Mouse (Mus musculus): ENCODE results near the gene Cd59b.

Cd59b gene

DNA sequence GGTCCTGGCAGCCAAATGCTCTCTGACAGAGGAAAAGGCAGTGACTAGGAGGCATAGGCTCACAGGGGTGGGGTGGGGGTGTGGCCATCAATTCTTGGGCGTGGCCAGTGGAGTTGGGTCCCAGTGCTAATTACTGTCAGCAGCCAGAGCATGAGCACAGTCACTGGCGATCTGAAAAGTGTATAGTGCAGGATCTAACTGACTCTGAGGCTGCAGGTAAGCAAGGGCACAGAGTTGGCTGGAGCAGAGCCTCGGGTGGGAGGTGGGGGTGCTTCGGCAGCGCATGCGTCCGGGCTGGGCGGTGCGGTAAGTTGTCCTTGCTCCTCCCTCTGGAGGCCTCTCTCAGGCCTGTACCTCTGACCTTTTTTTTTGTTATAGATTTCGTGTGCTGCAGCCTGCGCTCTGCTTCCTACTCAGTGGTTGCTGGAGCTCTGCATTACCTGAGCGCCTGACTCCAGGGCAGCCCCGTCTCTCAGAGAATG, at the start of gene Cd59b:
Cd59b (plus strand) TSS at position 146 of the 482 bp plus-strand sequence.
- in situ Hi-C loops (cut with MboI; ENCODE audit: low sequenced_read_pairs): no loop called here

DNA sequence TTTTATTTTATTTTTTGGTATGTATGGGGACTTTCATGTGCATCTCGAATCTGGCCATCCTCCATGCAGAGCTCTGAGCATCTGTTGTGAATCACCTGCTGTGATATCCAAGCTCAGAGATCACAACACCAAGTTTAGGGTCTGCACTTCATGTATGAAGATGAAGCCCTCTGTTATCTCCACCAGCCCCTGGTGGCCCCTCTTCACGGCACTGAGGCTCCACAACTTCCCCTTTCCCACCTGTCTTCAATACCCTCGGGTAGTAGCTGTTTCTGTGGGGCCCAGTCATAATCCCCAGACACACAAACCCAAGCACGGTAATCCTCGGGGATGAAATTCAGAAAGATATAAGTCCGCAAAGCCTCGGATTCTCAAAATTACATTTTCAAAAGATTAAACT, 46.6 kb upstream of the Cd59b start:
- in situ Hi-C loops (cut with MboI; ENCODE audit: low sequenced_read_pairs): no loop called here

DNA sequence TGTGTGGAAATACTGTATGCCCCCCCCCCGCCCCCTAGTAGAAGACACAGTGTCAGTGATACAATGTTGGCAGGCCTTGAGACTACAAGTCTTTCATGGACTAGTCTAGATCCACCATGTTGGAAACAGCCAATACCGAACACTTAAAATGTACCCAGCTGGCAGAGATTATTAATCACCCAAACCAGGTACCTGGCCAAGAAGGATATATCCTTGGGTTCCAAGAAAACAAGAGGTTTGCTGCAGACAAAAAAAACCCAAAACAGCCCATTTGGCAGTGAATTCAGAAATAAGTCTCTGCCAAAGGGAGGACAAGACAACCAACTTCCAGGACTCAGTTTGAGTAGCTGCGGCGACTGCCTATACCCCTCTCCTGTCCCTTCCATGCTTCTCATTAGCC, 45.0 kb upstream of the Cd59b start:
- in situ Hi-C loops (cut with MboI; ENCODE audit: low sequenced_read_pairs): no loop called here

DNA sequence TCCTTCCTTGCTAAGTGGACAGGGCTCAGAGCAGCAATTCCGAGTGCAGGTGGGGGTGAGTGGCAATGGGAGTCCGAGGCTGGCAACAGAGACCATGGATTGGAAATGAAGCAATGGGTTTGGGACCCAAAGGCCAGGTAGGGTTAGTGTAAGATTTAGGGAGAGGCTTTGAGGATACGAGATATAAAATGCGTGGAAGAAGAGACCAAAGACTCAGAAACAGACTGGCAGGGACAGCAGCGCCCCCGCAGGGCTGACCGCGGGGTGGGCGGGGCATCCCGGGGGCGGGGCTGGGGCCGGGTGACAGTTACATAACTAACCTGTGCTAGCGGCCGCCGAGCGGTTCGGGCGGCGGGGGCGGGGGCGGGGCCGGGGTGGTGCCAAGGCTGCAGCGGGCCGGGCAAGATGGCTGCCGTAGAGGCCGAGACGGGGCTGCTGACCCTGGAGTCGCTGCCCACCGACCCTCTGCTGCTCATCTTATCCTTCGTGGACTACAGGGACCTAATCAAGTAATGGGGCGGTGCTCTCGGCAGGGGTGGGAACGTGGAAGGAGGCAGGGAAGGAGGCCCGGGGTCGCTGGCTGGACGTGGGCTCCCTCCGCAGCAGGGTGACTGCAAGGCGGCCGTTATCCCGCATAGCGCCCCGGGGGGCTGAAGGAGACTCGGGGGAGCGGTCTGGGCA, 42.1 kb upstream of the Cd59b start, which contains the start of gene Fbxo3:
Fbxo3 (plus strand) TSS at position 264 of the 681 bp plus-strand sequence.
- in situ Hi-C loops (cut with MboI; ENCODE audit: low sequenced_read_pairs): no loop called here

DNA sequence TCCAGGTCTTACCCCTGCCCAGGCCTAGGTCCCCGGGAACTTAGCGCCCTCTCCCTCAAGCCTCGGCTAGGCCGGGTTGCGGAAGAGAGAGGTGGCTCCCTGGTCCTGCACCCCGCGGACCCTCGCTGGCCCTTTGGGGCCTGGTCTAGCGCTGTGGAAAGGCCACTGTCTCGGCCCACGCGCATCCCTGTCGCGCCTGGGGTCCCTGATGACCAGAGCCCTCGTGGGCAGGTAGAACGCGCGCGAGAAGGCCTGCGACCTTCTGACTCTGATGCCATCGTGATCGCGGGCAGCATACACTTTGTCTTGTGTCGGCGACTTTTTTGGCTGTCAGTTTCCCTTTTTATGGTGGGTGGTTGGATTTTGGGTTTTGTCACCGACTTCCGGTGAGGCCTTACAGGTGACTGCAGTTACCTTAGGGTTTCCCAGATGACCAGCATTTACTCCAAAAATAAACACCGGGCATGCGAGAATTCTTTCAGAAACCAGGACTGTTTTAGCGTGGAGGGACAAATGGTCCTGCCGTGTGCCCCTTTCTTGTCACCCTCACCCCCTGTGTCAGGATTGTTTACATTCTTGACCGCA, 41.4 kb upstream of the Cd59b start, which contains the start of gene 4931422A03Rik:
4931422A03Rik (minus strand) TSS at position 223 of the 585 bp plus-strand sequence.
- in situ Hi-C loops (cut with MboI; ENCODE audit: low sequenced_read_pairs): no loop called here

DNA sequence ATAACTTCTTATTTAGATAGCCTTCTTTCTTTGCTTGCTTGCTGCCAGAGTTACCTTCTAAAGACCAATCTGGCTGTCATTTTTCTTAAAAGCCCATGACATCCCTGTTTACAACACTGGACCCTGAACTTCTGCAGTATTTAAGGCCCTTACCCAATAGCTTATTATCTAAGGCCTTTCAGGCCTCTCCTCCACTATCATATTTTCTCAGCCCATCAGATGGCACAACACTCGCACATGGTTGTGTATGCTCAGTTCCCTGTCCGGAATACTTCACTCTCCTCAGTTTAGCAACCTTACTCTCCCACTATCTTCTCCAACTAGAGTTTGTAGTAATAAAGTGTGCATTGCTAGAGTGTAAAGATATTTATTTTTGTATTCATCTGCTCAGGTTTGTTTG, 40.6 kb upstream of the Cd59b start:
- in situ Hi-C loops (cut with MboI; ENCODE audit: low sequenced_read_pairs): no loop called here

DNA sequence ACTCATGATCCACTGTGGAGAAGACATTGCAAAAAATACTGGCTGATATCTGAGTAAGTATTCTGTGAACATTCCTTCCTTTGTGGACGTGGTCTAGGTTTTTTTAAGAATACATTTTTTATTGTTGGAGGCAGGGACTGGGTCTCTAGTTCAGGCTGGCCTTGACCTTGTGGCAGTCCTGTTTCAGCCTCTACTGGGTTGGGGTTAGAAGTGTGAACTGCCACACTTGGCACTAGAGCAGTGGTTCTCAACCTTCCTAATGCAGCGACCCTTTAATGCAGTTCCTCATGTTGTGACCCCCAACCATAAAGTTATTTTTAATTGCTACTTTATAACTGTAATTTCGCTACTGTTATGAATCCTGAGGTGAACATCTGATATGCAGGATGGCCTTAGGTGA, 39.3 kb upstream of the Cd59b start:
- in situ Hi-C loops (cut with MboI; ENCODE audit: low sequenced_read_pairs): no loop called here

DNA sequence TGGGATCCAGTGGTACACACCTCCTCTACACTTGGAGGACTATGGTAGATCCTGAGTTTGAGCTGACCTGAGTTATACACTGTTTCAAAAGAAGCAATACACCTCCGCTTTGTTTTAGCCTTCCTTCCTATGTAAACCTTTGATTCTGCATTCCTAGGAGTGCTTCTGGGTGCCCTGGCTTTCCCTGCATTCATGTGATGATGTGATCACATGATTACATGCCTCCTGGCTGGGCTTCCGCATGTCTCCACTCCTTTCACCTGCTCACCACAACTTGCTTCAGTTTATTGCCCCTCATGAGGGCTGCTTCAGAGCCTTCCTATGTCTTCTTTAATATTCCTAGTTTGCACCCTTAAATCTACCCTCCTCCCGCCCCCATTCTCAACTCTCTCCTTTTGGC, 37.6 kb upstream of the Cd59b start:
- in situ Hi-C loops (cut with MboI; ENCODE audit: low sequenced_read_pairs): no loop called here

DNA sequence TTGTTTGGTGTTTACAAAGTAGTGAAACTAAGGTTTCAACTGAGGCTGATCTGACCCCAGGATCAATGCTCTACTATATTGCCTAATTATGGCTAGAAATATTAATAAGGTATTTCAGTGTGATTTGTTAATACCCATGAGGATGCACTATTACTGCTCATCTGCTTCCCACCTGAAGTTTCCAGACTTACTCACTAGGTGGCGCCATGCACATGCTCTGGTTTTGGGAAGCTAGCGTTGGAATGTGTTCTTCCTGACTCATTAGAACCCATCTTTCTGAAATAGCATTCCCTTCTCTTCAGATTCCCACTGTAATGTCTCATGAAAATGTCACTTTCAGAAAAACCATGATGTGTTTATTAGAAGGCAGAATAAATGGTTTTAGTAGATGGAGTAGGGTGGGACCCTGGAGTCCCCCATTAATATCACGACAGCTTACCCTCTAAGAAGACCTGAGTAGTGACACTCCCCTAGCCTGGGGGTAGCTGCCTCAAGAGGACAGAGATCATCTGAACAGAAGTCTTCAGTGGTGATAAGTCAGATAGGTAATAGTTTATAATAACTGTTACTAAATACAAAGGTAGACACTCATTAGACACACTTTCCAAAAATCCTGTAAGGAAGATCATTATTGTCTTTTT, 34.7 kb upstream of the Cd59b start:
- in situ Hi-C loops (cut with MboI; ENCODE audit: low sequenced_read_pairs): no loop called here

DNA sequence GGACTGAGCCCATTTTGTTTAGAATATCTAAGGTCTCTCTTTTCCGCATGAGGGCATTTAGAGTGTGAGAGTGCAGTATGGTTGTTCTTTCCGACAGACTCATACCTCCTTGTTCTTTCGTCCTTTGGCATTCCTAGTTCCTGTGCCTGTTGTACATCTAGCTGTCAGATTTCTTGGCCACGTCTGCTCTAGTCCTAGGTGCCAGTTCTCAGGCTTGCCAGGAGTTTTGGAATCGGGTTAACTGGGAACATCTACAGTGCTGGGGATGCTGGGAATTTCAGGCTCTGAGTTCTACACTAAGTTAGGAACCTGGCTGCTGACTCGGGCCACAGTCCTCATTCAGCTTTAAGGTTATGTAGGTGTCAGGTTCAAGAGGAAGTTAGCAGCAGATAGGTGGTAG, 34.1 kb upstream of the Cd59b start:
- in situ Hi-C loops (cut with MboI; ENCODE audit: low sequenced_read_pairs): no loop called here

DNA sequence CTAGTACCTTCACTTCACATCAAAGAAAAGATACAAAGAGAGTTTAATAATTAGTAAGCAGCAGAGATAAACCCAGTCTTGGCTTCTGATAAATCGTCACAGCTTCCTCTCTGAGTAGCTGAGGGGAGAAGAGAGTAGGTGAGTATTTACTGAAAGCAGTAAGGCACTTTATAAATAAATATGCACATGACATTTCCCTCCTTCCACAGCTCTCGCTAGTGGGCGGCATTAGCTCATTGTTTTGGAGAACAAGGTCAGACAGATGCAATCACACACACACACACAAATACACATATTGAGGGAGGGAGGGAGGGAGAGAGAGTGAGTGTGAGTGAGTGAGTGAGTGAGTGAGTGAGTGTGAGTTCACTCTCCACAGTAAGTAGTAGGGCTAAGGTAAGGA, 33.3 kb upstream of the Cd59b start:
- in situ Hi-C loops (cut with MboI; ENCODE audit: low sequenced_read_pairs): no loop called here

DNA sequence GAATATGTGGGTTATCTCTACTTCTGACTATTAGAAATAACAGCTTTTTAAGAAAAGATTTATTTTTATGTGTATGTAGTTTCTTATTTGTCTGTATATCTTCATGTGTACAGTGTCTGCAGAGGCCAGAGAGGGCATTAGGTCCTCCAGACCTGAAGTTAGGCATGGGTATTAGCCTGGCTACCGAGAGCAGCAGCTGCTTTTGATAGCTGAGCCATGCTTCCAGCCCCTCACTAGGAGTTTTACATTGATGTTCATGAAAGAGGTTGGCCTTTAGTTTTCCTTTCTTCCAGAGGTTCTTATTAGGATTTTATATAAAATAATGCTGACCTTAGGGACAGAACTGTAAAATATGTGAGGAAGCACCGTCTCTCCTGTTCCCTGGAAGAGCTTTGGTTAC, 31.4 kb upstream of the Cd59b start:
- in situ Hi-C loops (cut with MboI; ENCODE audit: low sequenced_read_pairs): no loop called here

DNA sequence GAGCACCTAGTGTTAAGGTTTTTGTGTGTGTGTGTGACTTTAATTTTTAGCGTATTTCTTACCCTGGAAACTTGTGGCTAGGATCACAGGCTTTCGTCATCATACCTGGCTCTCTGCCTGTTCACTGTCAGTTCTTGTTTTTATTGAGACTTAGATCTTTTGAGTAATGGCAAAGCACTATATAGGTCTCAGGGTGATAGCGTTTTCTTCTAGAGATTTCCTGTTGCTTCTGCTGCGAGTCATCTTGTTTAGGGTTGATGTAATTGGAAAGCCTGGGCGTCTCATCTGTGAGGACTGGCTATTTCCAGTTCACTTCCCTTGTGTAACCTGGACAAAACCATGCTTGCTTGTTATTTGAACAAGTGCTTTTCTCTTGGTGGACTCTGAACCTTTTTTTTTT, 28.0 kb upstream of the Cd59b start:
- in situ Hi-C loops (cut with MboI; ENCODE audit: low sequenced_read_pairs): no loop called here

DNA sequence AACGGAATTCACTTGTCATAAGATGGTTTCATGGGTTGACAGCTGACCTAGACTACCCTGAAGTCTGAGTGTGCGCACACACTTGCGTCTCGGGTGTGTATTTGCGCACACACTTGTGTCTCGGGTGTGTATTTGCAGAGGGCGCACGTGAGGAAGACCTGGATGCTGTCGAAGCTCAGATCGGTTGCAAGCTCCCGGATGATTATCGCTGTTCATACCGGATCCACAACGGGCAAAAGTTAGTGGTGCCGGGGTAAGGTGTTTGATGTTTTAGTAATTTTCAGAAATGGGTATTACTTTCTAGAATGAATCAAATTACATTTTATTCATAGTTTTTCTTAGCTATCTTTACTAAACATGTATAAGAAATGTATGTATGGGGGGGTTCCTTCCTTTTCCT, 26.9 kb upstream of the Cd59b start:
- in situ Hi-C loops (cut with MboI; ENCODE audit: low sequenced_read_pairs): no loop called here

DNA sequence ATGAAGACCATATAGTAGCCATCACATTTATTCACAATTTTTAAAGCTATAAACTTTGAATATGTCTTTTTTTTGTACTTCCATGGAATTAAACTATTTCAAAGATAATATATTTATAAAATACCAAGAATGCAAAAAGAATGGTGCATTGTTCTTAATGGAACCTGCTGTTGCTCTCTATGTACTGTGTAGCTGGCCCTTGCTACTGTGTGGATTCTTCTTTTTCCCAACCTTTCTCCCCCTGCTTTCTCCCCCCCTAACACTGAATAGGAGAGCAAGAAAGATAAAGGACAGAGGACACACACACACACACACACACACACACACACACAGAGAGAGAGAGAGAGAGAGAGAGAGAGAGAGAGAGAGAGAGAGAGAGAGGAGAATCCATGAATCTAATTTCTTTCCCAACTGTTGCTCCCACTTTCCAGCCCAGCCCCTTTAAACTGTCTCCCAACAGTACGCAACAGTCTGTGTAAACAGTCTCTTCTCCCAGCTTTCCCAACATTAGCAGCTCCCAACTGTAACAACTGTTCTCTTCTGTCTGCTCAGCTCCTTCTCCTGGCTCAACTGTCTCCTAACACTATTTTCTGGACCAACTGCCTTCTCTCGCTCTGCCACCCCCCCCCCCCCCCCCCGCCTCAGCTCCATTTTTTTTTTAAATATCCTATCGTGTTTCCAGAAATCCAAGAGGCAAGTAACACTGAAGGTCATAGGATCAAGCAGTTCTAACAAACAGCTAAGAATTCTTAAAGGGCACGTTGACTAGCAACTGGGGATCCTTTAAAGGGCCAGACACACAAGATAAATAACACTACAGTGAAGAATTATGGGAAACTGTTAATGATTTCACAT, 25.8 kb upstream of the Cd59b start:
- in situ Hi-C loops (cut with MboI; ENCODE audit: low sequenced_read_pairs): no loop called here

DNA sequence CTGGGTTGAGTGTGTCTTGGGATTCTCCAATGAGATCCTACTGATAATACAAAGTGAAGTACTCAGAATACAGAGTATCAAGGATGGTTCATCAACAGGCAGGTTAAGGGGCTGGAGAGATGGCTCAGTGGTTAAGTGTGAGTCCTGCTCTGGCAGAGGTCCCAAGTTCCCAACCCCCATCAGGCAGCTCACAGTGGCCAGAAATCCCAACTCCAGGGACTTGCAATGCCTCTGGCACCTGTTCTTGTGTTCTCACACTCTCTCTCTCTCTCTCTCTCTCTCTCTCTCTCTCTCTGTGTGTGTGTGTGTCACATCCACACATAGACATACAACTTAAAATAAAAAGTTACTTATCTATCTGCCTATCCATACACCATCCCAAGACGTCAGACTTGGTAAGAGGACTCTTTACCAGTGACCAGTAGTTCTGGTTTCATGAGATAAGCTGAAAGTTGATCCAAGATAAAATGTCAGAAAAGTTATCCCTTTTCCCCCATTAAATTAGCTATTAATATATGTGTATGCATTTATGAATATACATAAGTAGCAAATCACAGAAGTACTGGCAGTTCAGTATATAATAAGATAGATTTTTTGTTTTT, 25.1 kb upstream of the Cd59b start:
- in situ Hi-C loops (cut with MboI; ENCODE audit: low sequenced_read_pairs): no loop called here

DNA sequence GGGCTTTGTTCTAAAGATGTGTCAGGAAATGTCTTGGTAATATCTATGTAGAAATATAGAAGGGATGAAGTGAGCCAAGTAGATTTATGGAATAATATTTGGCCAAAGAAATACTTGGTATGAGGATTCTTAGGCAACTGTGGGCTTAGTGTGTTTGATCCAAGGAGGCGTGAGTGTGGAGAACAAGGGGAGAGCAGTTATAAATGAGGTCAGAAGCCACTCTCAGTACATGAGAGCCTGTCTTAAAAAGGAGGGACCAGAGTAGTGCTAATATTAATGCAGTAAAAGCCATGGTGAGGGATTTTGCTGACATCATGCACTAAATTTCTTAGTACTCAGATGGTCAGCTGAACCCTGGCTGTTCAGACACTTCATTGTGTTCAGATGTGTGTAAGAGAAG, 11.3 kb upstream of the Cd59b start:
- in situ Hi-C loops (cut with MboI; ENCODE audit: low sequenced_read_pairs): no loop called here

DNA sequence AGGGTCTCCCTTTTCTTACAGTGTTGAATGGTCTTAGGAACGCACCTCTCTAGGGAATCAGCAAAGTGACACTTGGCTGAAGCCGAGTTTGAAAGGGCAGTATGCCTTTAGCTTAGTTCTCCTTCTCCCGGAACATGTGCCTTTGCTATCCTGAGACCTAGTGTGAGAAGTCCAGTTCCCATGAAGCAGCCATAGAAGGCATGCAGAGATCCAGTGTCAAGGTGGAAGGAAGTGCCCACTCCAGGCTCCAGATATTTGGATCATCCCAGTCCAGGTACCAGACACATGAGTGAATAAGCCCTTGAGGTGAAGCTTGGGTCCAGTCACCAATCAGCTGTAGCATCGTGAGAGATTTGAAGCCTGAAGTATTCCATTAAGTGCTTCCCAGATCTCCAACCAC, 10.7 kb upstream of the Cd59b start:
- in situ Hi-C loops (cut with MboI; ENCODE audit: low sequenced_read_pairs): no loop called here

DNA sequence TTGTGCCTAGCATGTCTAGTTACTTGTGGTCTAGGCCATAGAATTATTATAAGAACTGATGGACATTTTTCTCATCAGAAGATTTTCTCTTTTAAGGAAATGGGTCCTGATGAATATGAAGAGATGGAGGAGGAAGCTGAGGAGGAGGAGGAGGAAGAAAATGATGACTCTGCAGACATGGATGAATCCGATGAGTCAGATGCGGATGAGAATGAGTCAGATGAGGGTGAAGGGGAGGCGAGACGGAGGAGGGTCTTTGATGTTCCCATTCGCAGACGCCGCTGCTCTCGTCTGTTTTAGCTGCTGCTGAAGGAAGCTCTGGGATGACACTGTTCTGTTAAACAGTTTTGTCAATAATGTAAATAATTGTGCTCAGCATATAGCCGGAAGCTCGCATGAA, 9.9 kb upstream of the Cd59b start:
- in situ Hi-C loops (cut with MboI; ENCODE audit: low sequenced_read_pairs): no loop called here

DNA sequence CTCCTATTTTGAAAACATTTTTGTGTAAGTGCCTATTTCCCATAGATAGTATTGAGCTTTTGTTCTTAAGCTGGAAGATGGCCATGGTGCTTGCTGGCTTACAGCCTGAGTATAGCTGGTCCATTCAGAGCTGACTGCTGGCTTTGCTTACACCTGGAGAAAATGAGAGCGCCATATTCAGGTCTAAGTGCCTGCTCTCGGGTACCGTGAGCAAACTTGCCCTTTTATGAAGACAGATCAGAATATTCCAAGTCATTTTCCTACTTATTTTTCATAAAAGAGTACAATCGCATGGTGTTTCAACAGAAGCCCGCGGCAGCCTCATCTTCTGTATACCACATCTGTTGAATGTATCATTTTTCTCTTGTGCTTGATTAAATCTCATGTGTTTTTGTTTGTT, 8.7 kb upstream of the Cd59b start:
- in situ Hi-C loops (cut with MboI; ENCODE audit: low sequenced_read_pairs): no loop called here

DNA sequence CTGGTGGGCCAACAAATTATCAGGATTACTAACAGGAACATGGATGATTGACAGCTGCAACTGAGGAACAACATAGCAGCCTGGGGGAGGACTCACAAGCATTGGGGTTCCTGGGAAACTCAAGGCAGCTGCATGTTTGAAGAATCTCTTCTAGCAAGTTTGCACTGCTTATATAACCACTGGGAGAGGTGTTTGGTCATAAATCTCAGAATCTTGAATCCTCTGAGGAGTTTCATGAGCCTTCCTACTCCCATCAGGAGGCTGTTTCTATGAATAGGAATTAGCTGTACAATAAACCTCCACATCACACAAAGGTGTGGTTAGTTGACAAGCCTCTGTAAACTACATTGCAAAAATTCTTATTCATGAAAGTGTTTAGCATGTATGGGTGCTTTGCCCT, 7.0 kb upstream of the Cd59b start:
- in situ Hi-C loops (cut with MboI; ENCODE audit: low sequenced_read_pairs): no loop called here
